Mouse (Mus musculus) adrenal gland, adult 18-20 months (tissue): ENCODE results near the gene Actb. TPM values are rescaled to one million over a fixed set of nuclear protein-coding genes. Genes with fewer than 3 reads are reported as not detected.
A peak's percentile ranks its signal among the peaks of the same experiment; 100 is the strongest.

Experiments
- DNase-seq, 2 experiments: peaks; one replicate each; pipeline ENCODE4 v3.0.0; 2021 to 2022; ENCODE audit warnings: low spot score in 2 of 2
- total RNA-seq, 2 experiments: library from RNA; stranded (reverse); gene quantifications; 1 replicate in 1 of 2; 2 replicates in 1 of 2; pipeline ENCODE4 v1.2.3; 2021

Actb gene
- total RNA-seq, 2 experiments from 2014 or later: 2,759 to 3,567 TPM

DNA sequence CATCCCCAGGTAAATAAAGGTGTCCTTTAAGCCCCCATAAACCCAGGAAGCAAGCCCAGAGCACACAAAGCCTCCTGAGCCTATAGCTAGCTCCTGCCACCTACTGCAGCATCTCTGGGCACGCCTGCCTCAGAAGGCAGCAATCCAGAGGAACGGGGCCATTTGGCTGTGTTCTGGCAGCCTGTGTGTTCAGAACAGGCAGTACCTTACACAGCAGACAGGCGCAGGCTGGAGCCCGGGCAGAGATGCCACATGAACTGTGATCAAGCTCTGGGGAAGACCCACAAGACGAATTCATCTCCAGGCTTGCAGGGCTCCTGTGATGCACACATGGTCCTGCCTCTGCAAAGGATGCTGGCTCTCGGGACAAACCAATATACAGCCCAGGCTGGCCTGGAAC is 26.3 kb downstream of the Actb start:
- no peak for DNase-seq

DNA sequence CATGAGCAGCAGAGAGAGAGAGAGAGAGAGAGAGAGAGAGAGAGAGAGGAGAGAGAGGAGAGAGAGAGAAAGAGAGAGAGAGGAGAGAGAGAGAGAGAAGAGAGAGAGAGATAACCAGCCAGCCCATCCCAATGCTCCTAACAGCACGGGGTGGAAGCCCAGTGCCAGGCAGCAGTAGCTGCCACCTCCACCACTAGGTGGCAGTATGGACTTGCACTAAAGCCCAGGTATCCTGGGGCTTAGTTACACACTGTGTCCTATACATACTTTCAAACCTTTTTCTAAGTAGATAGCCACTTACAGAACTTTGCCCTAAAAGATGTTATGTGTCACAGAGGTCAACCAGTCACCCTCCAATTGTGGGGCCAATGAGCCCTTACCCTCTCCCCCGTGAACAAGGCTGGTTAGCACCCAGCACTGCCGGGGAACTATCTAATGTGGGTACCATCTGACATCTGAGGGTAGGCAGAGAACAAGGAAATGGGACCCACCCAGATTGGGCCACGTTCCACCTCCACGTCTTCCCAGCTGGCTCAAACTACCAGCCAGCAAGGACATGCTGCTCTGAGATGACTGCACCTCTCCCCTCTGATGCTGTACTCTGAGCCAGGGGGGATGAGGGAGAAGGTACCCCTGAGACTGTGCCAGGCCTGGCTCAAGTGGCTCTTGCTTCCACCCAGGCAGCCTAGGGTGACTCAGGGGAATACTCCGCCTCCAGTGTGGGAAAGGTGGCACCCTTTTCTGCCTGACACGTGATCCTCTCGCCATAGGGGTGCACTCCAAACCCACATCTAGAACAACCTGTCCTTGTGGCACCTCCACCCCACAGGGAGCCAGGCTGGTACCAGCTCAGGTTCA is 27.0 kb downstream of the Actb start:
- DNase-seq: peak; percentile 69 to 77

DNA sequence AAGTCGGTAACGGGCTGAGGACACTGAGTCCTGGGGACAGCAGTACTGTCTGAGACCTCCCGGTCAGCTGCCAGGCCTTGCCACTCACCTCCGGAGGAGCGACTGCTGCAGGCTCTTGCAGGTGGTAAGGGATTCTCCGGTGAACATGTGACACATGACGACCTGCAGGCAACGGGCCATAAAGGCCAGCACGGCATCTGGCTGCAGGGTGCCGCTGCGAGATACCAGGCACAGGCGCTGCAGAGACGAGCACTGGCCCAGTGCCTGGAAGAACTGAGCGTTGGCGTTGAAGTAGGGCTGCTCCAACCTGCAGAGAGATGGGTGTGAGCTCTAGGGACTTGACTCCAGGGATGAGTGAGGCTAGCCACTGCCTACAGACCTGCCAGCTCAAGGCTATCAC is 28.0 kb downstream of the Actb start:
- DNase-seq: no peak

DNA sequence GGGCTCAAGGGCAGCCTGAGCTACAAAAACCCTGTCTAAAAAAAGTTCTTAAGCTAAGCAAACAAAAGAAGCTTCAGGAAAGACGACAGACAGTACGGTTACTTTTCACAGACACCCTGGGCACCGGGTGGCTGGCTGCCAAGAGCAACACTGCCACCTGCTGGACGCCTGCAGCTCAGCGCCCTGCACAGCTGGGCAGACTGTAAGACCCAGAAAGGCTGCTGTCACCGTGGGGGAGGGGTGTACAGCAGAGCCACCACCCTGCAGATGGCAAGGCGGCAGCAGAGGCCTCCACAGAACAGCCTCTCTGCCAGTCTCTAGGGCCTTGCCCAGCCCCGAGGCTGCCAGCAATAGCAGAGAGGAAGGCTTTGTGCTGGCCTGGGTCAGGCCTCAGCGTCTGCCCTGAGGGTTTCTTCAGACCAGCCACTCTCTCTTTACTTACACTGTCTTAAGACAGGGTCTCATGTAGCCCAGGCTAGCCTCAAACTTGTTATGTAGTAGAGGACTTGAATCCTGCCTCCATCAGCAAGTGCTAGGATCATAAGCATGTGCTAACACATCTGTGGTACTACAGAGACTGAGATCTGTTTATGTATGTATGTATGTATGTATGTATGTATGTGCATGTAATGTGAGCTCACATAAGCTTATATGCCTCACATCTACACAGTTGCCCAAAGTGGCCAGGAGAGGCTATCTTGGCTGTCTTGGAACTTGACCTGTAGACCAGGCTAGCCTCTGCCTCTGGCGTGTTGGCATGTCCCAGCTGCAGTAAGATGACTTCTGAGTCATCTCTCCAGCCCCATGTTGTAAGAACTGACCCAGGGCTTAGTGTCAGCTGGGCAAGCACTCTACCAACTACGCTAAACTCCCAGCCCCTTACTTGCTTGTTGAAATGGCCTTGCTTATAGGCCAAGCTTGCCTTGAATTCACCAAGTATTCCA is 28.9 kb downstream of the Actb start:
- DNase-seq: peak; percentile 91 to 93

DNA sequence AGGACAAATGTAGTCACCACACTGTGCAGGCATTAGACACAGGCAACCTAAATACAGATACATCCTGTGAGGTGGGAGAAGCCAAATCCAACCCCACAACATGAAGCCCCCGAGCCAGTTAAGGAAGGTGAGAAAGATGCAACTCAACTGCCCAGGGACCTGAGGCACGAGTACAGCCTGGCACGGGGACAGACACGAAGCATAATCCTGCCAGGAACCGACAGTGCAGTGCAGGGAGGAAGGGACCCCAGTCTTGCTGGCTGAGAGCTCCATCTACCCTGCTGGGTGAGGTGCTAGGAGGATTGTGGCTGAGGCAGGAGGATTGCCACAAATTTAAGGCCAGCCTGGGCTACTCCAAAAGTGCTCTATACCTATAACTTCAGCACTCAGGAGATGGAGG is 29.7 kb downstream of the Actb start:
- no peak for DNase-seq

DNA sequence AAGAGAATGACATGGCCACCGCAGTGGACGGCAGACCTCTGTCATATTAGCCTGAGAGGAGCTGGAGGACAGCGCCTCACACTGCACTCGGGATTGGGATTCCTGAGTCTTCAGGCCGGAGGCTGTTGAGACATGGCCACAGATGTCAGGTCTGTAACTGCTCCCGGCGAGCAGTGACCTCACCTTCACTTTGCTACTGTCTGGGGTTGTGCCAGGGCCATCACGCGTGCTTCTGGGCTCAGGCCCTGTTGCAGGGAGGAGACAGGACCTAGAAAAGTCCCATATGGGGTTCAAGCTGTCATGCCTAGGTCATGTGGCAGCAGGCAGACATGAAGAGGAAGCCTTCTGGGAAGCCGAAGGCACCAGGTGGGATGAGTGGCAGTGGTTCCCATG is 31.0 kb downstream of the Actb start:
- no peak for DNase-seq

DNA sequence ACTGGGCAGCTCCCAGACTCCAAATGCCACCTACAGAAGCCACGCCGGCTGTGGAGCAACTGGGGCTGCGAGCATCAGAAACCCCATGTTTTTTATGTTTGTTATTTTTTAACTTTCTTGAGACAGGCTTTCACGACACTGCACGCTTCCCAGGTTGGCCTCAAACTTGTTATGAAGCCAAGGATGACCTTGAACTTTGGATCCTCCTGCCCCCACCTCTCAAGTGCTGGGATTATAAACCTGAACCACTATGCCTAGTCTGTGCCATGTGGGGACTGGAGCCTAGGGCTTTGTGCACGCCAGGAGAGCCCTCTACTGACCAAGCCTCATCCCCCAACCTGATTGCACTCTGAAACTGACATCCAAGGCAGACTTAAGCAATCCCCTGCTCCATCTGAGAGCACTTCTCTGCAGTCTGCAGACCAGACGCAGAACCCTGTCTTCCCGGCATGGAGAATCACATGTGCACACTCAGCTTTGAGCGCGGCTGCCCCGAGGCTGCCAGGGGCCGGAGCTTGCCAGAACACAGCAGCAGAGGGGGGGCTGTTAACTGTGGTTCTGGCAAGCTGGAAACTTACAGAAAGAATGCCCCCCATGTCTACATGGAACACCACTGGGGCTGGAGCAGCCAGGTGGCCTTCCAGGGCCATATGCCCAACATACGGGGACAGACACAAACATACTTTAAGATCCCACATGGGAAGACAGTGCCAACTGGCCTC is 31.6 kb downstream of the Actb start:
- no peak for DNase-seq

DNA sequence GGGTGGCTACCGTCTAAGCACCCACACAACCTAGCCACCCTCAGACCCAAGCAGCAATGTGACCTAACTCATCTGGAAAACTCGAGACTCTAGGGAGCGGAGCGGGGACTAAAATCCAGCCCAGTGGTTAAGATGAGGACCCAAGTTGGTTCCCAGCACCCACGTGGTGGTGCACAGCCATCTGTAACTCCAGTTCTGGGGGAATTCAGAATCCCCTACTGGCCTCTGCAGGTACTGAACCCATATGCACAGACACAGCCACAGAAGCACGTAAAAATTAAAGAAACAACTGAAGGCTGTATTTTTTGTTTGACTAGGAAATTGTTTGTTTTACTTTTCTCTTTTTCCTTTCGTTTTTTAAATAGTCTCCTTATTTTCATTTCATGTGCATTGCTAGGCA is 32.8 kb downstream of the Actb start:
- DNase-seq: no peak

DNA sequence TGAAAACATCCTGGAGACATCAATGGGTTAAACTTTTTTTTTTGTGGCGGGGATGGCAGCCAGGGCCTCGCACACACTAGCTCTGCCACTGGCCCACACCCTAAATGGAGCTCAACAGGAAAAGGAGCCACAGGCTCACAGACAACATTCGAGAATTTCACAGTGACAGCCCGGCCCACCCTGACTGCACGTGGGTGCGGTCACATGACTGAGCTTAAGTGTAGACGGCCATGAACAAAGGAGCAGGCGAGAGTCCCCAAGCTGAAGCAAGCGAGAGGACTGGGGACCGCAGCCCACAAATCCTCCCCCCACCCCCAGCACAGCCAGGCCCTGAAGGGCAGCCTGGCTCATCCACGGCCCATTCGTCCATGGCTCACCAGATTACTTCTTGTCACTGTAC is 34.8 kb downstream of the Actb start:
- no peak for DNase-seq

DNA sequence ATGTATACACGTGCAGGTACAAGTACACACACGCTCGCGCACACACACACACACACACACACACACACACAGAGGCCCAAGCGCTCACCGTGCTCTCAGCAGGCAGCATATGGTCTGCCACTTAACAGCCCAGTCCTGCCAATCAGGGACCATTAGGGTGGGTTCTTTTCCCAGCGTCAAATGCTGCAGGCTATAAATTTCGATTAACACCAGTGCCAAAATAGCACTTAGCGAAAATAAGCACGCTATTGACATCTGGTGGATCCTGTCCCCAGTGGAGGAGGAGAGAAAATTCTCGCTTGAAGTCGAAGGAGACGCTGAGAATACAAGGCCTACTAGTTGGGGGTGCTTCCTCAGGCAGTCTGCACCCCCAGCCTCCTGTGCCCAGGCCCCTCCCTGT is 37.1 kb downstream of the Actb start:
- no peak for DNase-seq

DNA sequence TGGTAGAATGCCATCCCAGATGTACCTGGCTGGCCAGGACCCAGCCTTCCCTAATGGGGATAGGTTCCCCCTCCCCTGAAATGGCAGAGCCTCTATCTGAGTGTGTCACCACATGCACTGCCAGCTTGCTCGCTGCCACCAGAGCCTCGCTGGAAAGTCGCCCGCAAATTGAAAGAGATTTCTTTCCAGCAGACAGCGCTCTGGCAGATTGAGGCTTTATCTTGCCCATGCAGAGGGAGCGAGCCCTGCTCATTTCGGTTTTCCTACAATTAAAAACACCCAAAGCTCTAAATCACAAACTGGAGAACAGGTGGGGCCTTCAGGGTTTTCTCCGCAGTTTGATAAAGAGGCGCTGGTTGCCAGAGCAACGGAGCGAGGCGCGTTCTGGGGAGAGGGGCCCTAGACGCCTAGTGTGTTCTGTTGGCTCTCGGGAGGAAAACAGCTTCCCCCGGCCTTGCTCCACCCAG is 48.8 kb downstream of the Actb start:
- no peak for DNase-seq

DNA sequence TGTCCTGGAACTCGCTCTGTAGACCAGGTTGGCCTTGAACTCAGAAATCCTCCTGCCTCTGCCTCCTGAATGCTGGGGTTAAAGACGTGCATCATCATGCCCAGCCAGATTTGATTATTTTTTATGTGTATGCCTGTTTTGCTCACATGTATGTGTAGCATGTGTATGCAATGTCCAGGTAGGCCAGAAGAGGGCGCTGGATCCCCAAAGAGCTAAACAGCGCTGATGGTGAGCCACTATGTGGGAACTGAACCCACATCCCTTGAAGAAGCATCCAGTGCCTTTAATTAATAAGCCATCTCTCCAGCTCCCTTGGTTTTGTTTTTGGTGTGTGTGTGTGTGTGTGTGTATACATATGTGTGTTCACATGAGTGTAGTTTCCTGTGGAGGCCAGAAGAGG is 50.1 kb downstream of the Actb start:
- no peak for DNase-seq

DNA sequence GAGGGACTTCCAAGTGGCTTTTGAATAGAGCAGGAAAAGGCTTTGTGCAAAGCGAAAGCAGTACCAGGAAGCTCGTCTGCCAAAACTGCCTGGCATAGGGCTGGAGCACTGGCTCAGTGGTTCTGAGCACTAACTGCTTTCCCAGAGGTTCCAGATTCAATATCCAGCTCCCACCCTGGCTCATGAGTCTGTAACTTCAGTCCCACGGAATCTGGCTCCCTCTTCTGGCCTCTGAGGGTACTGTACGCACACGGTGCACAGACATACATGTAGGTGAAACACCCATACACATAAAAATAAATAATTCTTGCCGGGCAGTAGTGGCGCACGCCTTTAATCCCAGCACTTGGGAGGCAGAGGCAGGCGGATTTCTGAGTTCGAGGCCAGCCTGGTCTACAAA is 51.7 kb downstream of the Actb start:
- DNase-seq: peak in 1 of 2 experiments; percentile 51

DNA sequence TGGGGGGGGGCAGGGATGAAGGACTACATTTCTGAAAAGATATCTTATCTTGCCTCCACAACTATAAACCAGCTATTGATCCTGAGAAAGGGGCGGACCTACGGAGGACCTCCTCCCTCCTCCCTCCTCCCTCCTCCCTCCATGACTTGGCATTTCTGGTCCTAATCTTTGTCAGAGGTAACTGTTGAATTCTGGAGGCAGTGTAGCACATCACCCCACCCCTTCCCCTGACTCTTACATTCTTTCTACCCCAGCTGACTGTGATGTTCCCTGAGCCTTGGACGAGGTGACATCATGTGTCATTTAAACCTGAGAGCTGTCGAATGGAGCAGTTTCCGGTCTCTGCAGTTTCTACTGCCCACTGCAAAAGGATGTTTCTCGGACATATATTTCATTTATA is 53.0 kb downstream of the Actb start:
- no peak for DNase-seq

Other genes with a start within 250 kb of the Actb start
- 10 to 100 TPM; 22.9 to 25.0 TPM for gene Slc29a4, start 214.2 kb downstream of the Actb start, total RNA-seq
- 10 to 100 TPM; 46.4 to 57.7 TPM for gene Tnrc18, start 89.1 kb downstream of the Actb start, total RNA-seq
- gene Fbxl18, start 11.3 kb downstream of the Actb start, total RNA-seq: 1 to 10 TPM; 8.0 to 9.5 TPM
- gene Fscn1, start 53.6 kb upstream of the Actb start, total RNA-seq: 10 to 100 TPM; 17.3 to 25.6 TPM
- gene Rnf216, start 206.2 kb upstream of the Actb start, total RNA-seq: 10 to 100 TPM; 33.6 to 44.9 TPM
- gene Olfr718-ps1, start 240.8 kb upstream of the Actb start, total RNA-seq: not detected